Mouse (Mus musculus) adrenal gland, adult 2 months (tissue): ENCODE data around the gene Slc22a23. TPM values are rescaled to one million over a fixed set of nuclear protein-coding genes. Genes with fewer than 3 reads are reported as not detected.
A peak's percentile ranks its signal among the peaks of the same experiment; 100 is the strongest.
"Not testable (repeated sequence)": the region's sequence is repeated elsewhere in the genome, so short reads cannot be mapped to it uniquely, and the experiment has no call there.

Experiments
- DNase-seq: peaks from one replicate; pipeline ENCODE4 v3.0.0; 2021
- long read RNA-seq: library from polyadenylated mRNA; stranded (forward); transcript quantifications from one replicate; pipeline ENCODE4 v2.0.0, GENCODE M21; 2021
- polyA plus RNA-seq: library from polyadenylated mRNA; depleted of rRNA; stranded (reverse); fragments of >200 nt; gene quantifications from 2 replicates; pipeline ENCODE4 v1.2.3, GENCODE M21; 2012; rRNA removed
- total RNA-seq, 2 experiments: library from RNA; stranded (reverse); gene quantifications; 2 replicates each; pipeline ENCODE4 v1.2.3; 2021

The Slc22a23 gene
- 10 to 100 TPM in 1 of 2 experiments, 1 to 10 TPM in 1; 5.8 to 10.2 TPM for total RNA-seq
- polyA plus RNA-seq, result 13.5 and 14.2 TPM in 2 replicates
- long read RNA-seq, full-length matches to known transcripts, result 6 of 6 reads
- long read RNA-seq, partial matches to known transcripts, result 0 of 6 reads
- long read RNA-seq, other reads (novel, unspliced or antisense), result 0 of 6 reads

GRCm38 (mm10) chr13:34345128-34346085 lies at the start of gene Slc22a23:
Slc22a23 (minus strand) TSS chr13:34345182.
- peak; percentile 86 for DNase-seq

GRCm38 (mm10) chr13:34394305-34394704 lies 49.3 kb upstream of the Slc22a23 start:
- DNase-seq, result not testable (repeated sequence)

GRCm38 (mm10) chr13:34392376-34392775 lies 47.4 kb upstream of the Slc22a23 start:
- no peak for DNase-seq

GRCm38 (mm10) chr13:34388219-34388618 lies 43.2 kb upstream of the Slc22a23 start:
- DNase-seq, result no peak

GRCm38 (mm10) chr13:34383416-34383815 lies 38.4 kb upstream of the Slc22a23 start:
- DNase-seq, result no peak

- peak; percentile 13 for DNase-seq
These were observed 33.9 kb upstream of the Slc22a23 start for GRCm38 (mm10) chr13:34378926-34379325.

GRCm38 (mm10) chr13:34375145-34375544 lies 30.2 kb upstream of the Slc22a23 start:
- DNase-seq, result no peak

GRCm38 (mm10) chr13:34372870-34373478 lies 28.0 kb upstream of the Slc22a23 start:
- DNase-seq, result no peak

GRCm38 (mm10) chr13:34371951-34372869 lies 27.2 kb upstream of the Slc22a23 start:
- DNase-seq, result no peak

GRCm38 (mm10) chr13:34370281-34370825 lies 25.4 kb upstream of the Slc22a23 start:
- no peak for DNase-seq

GRCm38 (mm10) chr13:34365226-34365625 lies 20.2 kb upstream of the Slc22a23 start:
- peak; percentile 29 for DNase-seq

GRCm38 (mm10) chr13:34355656-34356055 lies 10.7 kb upstream of the Slc22a23 start:
- no peak for DNase-seq

- DNase-seq, result no peak
These were observed 10.0 kb upstream of the Slc22a23 start for GRCm38 (mm10) chr13:34354830-34355624.

- DNase-seq, result no peak
These were observed 8.3 kb upstream of the Slc22a23 start for GRCm38 (mm10) chr13:34353241-34353640.

- DNase-seq, result no peak
These were observed 6.5 kb upstream of the Slc22a23 start for GRCm38 (mm10) chr13:34351437-34351836.

GRCm38 (mm10) chr13:34347960-34348889 lies 3.2 kb upstream of the Slc22a23 start:
- DNase-seq, result no peak

- no peak for DNase-seq
These were observed 1.8 kb upstream of the Slc22a23 start for GRCm38 (mm10) chr13:34346748-34347147.

GRCm38 (mm10) chr13:34346238-34346637 lies 1.3 kb upstream of the Slc22a23 start:
- no peak for DNase-seq
